Mouse (Mus musculus) granulocyte monocyte progenitor cell, adult 5-6 weeks (primary cell): ENCODE measurements around the gene Dtl. TPM values are rescaled to one million over a fixed set of nuclear protein-coding genes. Genes with fewer than 3 reads are reported as not detected.

Source experiments
- ATAC-seq: replicated peaks from 2 replicates; pipeline ENCODE4 v1.8.0; 2016; ENCODE audit warnings: mild to moderate bottlenecking, moderate TSS enrichment, inconsistent platforms; ENCODE audit not compliant: poor library complexity, severe bottlenecking
- total RNA-seq, 2 experiments: library from RNA; stranded (forward) in 1 of 2; stranded (reverse) in 1 of 2; fragments of 200-712, 200-1000 nt in 1 of 2; fragments of >200 nt in 1 of 2; fragmentation: Nextera tagmentation in 1 of 2; gene quantifications; 2 replicates each; pipeline ENCODE4 v1.2.3; 2014 to 2017

Gene Dtl
- 90.6 and 123 TPM in 2 replicates for total RNA-seq (2014; fragmentation: Nextera tagmentation)
- 76.1 and 84.1 TPM in 2 replicates for total RNA-seq (2017)

DNA sequence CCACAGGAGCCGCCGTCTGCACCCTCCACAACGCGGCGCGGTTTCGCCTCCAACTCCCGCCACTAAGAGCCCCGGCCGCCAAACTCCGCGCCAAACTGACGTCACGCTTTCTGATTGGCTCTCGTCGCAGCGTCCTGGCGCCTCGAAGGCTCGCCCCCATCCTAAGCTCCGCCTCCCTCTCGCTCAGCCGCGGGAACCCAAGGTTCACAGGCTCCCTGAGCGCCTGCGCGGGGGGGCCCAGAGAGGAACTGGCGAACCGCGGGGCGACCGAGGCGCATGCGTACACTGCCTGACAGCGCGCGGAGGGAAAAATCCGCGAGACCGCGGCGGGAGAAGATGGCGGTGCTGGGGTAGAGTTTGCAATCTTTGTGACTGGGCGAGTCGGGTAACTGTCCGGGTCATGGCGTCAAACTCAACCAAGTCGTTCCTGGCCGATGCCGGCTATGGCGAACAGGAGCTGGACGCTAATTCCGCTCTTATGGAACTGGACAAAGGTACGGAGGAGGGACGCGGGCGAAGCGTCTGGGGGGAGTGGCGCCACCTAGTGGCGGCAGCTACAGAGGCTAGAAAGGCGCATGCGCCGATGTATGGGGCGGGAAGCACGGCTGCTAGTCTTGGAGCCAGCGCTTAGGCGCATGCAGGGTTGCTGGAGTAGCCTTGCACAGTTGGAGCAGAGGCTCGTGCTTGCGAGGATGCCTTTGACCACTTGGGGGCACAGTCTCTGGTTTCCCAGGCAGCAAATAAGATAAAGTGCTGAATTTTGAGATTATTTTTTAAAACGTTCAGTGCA, at the start of gene Dtl, which contains the start of gene Ints7:
Gene Dtl, minus strand, starts transcription at position 87 of the 790 bp plus-strand sequence.
Gene Ints7, plus strand, starts transcription at position 179 of the 790 bp plus-strand sequence.
- ATAC-seq: peak; percentile 84

GRCm38 (mm10) chr1:191625026-191625425, 49.7 kb upstream of the Dtl start:
- ATAC-seq: peak; percentile 8; the same call in 1 of the 2 replicates

- ATAC-seq: peak; percentile 34; the same call in 1 of the 2 replicates
Observed at GRCm38 (mm10) chr1:191624492-191624891, 49.1 kb upstream of the Dtl start.

- no peak for ATAC-seq
Observed at GRCm38 (mm10) chr1:191622801-191623200, 47.5 kb upstream of the Dtl start.

- ATAC-seq: no peak
Observed at GRCm38 (mm10) chr1:191621096-191621495, 45.8 kb upstream of the Dtl start.

DNA sequence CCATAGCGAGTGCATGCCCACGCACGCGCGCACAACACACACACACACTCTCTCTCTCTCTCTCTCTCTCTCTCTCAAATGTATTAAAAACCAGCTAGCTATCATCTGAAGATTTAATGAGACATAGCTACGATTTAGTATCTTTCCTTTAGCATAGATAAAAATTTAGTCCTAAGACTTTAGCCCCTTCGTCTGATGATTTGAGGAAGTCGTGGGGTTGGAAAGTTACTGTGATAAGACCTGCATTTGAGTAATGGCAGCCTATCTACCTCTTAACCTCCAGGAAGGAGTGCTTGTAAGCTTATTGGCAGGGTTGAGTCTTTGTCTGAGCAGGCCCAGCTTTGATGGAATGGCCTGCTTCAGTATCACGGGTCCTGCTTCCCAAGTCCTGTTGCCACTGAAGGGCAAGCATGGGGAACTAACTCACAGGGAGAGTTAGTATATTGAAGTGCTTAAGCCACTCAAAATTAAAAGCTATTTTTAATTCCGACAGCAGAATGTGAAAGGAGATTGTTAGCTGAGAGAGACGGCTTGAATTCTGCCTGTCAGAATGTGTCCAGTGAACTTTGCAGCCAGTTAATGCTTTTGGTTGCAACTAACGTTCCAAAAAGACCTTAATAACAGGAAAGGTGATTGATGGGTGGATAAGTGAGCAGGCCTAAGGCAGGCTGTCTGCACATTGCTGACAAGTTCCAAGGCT, 42.9 kb upstream of the Dtl start:
- ATAC-seq: no peak

GRCm38 (mm10) chr1:191617589-191617988, 42.2 kb upstream of the Dtl start:
- ATAC-seq: no peak

GRCm38 (mm10) chr1:191616245-191616644, 40.9 kb upstream of the Dtl start:
- no peak for ATAC-seq

DNA sequence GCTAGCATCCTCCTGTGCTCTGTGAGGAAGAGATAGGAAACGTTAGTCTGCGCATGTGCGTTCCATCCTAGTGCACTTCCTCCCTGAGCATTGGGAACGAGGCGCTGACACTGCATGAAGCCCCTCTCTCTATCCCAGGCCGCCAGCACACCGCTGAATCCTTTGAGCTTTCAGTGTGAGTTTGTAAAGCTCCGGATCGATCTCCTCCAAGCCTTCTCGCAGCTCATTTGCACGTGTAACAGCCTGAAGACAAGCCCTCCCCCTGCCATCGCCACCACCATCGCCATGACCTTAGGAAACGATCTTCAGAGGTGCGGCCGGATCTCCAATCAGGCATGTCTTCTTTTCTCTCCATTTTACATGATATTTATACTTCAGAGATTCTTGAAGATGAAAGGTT, 37.5 kb upstream of the Dtl start:
- no peak for ATAC-seq

GRCm38 (mm10) chr1:191611686-191612085, 36.3 kb upstream of the Dtl start:
- no peak for ATAC-seq

- no peak for ATAC-seq
Observed at GRCm38 (mm10) chr1:191610357-191610756, 35.0 kb upstream of the Dtl start.

GRCm38 (mm10) chr1:191609578-191609977, 34.2 kb upstream of the Dtl start:
- ATAC-seq: no peak

GRCm38 (mm10) chr1:191609051-191609450, 33.7 kb upstream of the Dtl start:
- ATAC-seq: no peak

DNA sequence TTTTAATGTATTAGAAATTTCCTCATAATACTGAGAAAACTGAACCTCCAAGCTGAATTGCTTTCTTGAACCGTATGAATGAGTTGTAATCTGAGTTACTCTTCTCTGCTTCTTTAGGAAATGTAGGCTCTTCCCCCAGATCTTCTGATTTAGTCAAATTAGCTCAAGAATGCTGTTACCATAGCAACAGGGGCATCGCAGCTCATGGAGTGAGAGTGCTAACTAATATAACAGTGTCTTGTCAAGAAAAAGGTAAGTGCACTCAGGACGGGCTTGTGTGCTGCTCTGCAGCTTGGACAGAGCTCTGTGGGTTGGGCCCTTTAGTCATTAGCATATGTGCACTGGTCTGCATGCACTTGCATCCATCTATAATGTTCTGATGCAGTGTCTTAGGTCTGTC, 29.3 kb upstream of the Dtl start:
- ATAC-seq: no peak

DNA sequence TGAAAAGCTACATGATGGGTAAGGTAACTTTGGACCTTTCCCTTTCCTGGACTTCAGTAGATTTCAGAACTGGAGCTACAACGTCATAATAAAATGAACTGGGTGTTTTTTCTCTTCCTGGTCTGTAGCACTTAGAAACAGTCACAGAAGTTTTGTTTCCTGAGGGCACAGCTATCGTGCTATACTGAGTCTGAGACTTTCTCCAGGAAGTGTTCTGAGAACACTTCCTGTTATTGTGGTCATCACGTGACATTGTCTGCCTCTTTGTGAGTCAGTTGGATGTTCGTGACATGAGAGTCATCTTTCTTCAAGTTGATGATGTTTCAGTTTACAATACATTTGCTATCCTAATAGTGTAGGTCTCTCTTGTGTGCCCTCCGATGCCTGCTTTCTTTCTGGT, 23.9 kb upstream of the Dtl start:
- peak; percentile 68 for ATAC-seq

DNA sequence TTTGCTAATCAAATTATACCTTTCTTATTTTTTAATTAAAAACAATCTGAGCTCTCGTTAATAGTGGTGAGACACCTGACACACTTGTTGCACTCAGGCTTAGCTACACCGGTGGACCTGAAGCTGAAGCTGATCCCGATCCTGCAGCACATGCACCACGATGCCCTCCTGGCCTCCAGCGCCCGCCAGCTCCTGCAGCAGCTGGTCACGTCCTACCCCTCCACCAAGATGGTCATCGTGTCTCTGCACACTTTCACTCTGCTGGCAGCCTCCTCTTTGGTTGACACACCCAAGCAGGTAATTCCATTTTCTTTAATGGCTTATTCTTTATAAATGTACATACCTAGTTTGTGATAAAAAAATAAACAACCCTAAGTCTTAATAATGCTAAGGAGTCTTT, 20.7 kb upstream of the Dtl start:
- no peak for ATAC-seq

- peak; percentile 82 for ATAC-seq
Observed at GRCm38 (mm10) chr1:191592016-191592720, 16.8 kb upstream of the Dtl start.

GRCm38 (mm10) chr1:191588749-191589148, 13.4 kb upstream of the Dtl start:
- no peak for ATAC-seq

- ATAC-seq: no peak
Observed at GRCm38 (mm10) chr1:191587062-191587461, 11.7 kb upstream of the Dtl start.

DNA sequence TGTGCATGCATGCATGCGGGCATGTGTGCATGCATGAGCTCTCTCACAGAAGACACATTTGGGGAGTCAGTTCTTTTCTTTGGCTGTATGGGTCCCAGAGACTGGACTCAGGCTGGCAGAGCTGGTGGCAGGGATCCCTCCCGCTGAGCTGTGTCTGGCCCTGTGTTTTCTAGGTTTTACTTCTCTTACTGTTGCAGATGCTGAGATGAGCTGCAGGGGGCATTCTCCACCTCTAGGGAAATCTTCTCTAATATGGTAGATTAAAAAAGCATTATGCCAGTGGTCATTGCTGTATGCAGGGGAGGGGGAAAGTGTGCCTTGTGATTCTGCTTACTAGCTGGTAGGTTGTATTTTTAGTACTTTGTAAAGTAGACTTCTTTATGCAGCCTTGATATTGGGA, 10.4 kb upstream of the Dtl start:
- peak; percentile 53; the same call in 1 of the 2 replicates for ATAC-seq

DNA sequence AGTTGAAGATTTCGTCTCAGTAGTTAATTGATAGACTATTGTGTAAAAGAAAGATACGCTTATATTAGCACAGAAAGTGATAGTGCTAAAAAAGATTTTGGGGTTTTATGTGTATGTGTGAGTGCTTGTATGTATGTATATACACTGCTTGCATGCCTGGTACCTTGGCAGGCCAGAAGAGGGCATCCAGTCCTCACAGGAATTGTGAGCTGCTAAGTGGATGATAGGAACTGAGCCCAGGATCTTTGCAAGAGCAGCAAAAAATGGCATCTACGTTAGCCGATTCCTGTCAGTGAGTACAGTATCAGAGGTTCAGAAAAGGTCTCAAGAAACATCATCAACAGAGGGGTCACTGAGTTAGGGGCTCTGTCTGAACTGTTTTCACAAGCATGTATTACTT, 9.1 kb upstream of the Dtl start:
- ATAC-seq: no peak
